Mouse (Mus musculus): ENCODE data around the gene Cenpi.

The Cenpi gene

GRCm38 (mm10) chrX:134333280-134333679, 25.4 kb downstream of the Cenpi start:
- TF ChIP-seq GATA4 (IDR thresholded peaks at IDR 0.05; ENCODE audit: insufficient replicate concordance, low read length) = no peak

GRCm38 (mm10) chrX:134342735-134343134, 34.9 kb downstream of the Cenpi start:
- TF ChIP-seq GATA4 (IDR thresholded peaks at IDR 0.05; ENCODE audit: insufficient replicate concordance, low read length) = no peak

- no peak for TF ChIP-seq GATA4 (IDR thresholded peaks at IDR 0.05; ENCODE audit: insufficient replicate concordance, low read length)
Observed at GRCm38 (mm10) chrX:134350205-134350604, 42.3 kb downstream of the Cenpi start.

- no peak for TF ChIP-seq GATA4 (IDR thresholded peaks at IDR 0.05; ENCODE audit: insufficient replicate concordance, low read length)
Observed at GRCm38 (mm10) chrX:134353848-134354247, 46.0 kb downstream of the Cenpi start.

- no peak for TF ChIP-seq GATA4 (IDR thresholded peaks at IDR 0.05; ENCODE audit: insufficient replicate concordance, low read length)
Observed at GRCm38 (mm10) chrX:134359336-134359735, 51.5 kb downstream of the Cenpi start.

GRCm38 (mm10) chrX:134362156-134362555, 54.3 kb downstream of the Cenpi start:
- no peak for TF ChIP-seq GATA4 (IDR thresholded peaks at IDR 0.05; ENCODE audit: insufficient replicate concordance, low read length)

GRCm38 (mm10) chrX:134365421-134365820, 57.5 kb downstream of the Cenpi start:
- no peak for TF ChIP-seq GATA4 (IDR thresholded peaks at IDR 0.05; ENCODE audit: insufficient replicate concordance, low read length)

- TF ChIP-seq GATA4 (IDR thresholded peaks at IDR 0.05; ENCODE audit: insufficient replicate concordance, low read length) = no peak
Observed at GRCm38 (mm10) chrX:134366547-134366946, 58.7 kb downstream of the Cenpi start.

- TF ChIP-seq GATA4 (IDR thresholded peaks at IDR 0.05; ENCODE audit: insufficient replicate concordance, low read length) = no peak
Observed at GRCm38 (mm10) chrX:134371279-134371678, 63.4 kb downstream of the Cenpi start.

GRCm38 (mm10) chrX:134374190-134374589, 66.3 kb downstream of the Cenpi start:
- no peak for TF ChIP-seq GATA4 (IDR thresholded peaks at IDR 0.05; ENCODE audit: insufficient replicate concordance, low read length)

- no peak for TF ChIP-seq GATA4 (IDR thresholded peaks at IDR 0.05; ENCODE audit: insufficient replicate concordance, low read length)
Observed at GRCm38 (mm10) chrX:134384896-134385295, 77.0 kb downstream of the Cenpi start.

GRCm38 (mm10) chrX:134398972-134399371, 91.1 kb downstream of the Cenpi start:
- no peak for TF ChIP-seq GATA4 (IDR thresholded peaks at IDR 0.05; ENCODE audit: insufficient replicate concordance, low read length)

GRCm38 (mm10) chrX:134403863-134404583, 96.1 kb downstream of the Cenpi start, which contains the start of gene Drp2:
TSS of gene Drp2 (plus strand) at chrX:134404551.
- no peak for TF ChIP-seq GATA4 (IDR thresholded peaks at IDR 0.05; ENCODE audit: insufficient replicate concordance, low read length)

- no peak for TF ChIP-seq GATA4 (IDR thresholded peaks at IDR 0.05; ENCODE audit: insufficient replicate concordance, low read length)
Observed at GRCm38 (mm10) chrX:134404584-134404955, 96.7 kb downstream of the Cenpi start.

- no peak for TF ChIP-seq GATA4 (IDR thresholded peaks at IDR 0.05; ENCODE audit: insufficient replicate concordance, low read length)
Observed at GRCm38 (mm10) chrX:134409354-134409900, 101.5 kb downstream of the Cenpi start.

GRCm38 (mm10) chrX:134412096-134412495, 104.2 kb downstream of the Cenpi start:
- TF ChIP-seq GATA4 (IDR thresholded peaks at IDR 0.05; ENCODE audit: insufficient replicate concordance, low read length) = no peak

All from liver, adult (tissue).